Mouse (Mus musculus): ENCODE data around the gene Il17a. TPM values are rescaled to one million over a fixed set of nuclear protein-coding genes. Genes with fewer than 3 reads are reported as not detected.

Gene Il17a
- polyA plus RNA-seq (2016; fragmentation: Nextera tagmentation; extraction: Ambion mirVana), result not detected in 2 replicates

DNA sequence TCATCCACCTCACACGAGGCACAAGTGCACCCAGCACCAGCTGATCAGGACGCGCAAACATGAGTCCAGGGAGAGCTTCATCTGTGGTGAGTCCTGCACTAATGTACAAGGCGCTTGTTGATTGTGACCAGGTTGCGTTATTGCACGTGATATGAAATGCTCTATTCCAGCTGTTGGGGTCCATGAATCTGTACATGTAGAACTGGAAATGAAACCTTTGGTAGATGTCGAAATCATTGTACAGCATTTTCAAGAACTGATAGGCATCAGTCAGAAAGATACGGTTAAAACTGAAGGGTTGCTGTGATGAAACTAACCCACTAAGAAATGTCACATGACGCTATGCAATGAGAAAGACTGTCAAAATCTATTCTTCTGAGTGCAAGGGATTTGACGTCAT lies at the start of gene Il17a:
TSS of gene Il17a (plus strand) at position 3 of the 400 bp plus-strand sequence.
- Histone ChIP-seq H3K27ac (replicated peaks) (no peak within 1 kb of the TSS), H3K36me3 (replicated peaks) (no peaks in the 10 kb centered on the region), H3K4me1 (0 out of 2 replicates have a peak, but pooled peaks cover 3% of the 10 kb centered on the region), H3K9me3 (peaks cover 9% of the 10 kb centered on the region; the same call in 1 of the 2 replicates), H3K4me3 (no peak within 1 kb of the TSS), H3K27me3 (replicated peaks; ENCODE audit: low read depth, poor library complexity, severe bottlenecking) (no peaks in the 10 kb centered on the region)
- no peak for DNase-seq (ENCODE audit: low spot score)
- 92% methylated on average over 10 of the region's 10 CpGs for WGBS

- H3K4me3 ChIP-seq, result no peak overlapping the region
- no peaks in the 10 kb centered on the region for H3K36me3 ChIP-seq (replicated peaks)
- no peaks in the 10 kb centered on the region for H3K9me3 ChIP-seq
- no peak overlapping the region for H3K27ac ChIP-seq (replicated peaks)
- no peak for DNase-seq (ENCODE audit: low spot score)
- no peaks in the 10 kb centered on the region for H3K4me1 ChIP-seq
- no peaks in the 10 kb centered on the region for H3K27me3 ChIP-seq (replicated peaks; ENCODE audit: low read depth, poor library complexity, severe bottlenecking)
Observed at GRCm38 (mm10) chr1:20682849-20683248, 47.9 kb upstream of the Il17a start.

GRCm38 (mm10) chr1:20683386-20683785 lies 47.3 kb upstream of the Il17a start:
- H3K27me3 ChIP-seq (replicated peaks; ENCODE audit: low read depth, poor library complexity, severe bottlenecking), result no peaks in the 10 kb centered on the region
- no peak overlapping the region for H3K27ac ChIP-seq (replicated peaks)
- H3K4me3 ChIP-seq, result no peak overlapping the region
- no peaks in the 10 kb centered on the region for H3K36me3 ChIP-seq (replicated peaks)
- no peaks in the 10 kb centered on the region for H3K4me1 ChIP-seq
- DNase-seq (ENCODE audit: low spot score), result no peak
- H3K9me3 ChIP-seq, result no peaks in the 10 kb centered on the region
- WGBS, result 95% methylated on average over 5 of the region's 5 CpGs

- Histone ChIP-seq H3K27ac (replicated peaks) (no peak overlapping the region), H3K9me3 (no peaks in the 10 kb centered on the region), H3K27me3 (replicated peaks; ENCODE audit: low read depth, poor library complexity, severe bottlenecking) (no peaks in the 10 kb centered on the region), H3K4me1 (no peaks in the 10 kb centered on the region), H3K36me3 (replicated peaks) (no peaks in the 10 kb centered on the region), H3K4me3 (no peak overlapping the region)
- WGBS, result 85% methylated on average over 3 of the region's 3 CpGs
- no peak for DNase-seq (ENCODE audit: low spot score)
Observed at GRCm38 (mm10) chr1:20683853-20684252, 46.9 kb upstream of the Il17a start.

DNA sequence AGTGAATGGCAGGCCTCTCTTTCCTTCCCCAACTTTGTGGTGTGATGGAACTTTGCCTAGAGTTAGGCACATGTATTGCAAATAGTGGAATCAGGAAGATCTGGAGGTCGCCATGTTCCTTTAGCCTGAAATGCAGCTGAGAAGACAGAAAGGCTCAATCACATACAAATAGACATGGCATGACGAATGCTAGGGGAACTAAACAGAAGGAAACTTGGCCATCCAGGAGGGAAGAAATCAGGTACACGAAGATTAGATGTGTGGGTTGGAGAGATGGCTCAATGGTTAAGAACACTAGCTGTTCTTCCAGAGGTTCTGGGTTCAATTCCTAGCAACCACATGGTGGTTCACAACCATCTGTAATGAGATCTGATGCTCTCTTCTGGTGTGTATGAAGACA lies 46.3 kb upstream of the Il17a start:
- Histone ChIP-seq H3K27ac (replicated peaks) (no peak overlapping the region), H3K36me3 (replicated peaks) (no peaks in the 10 kb centered on the region), H3K9me3 (no peaks in the 10 kb centered on the region), H3K4me1 (no peaks in the 10 kb centered on the region), H3K4me3 (no peak overlapping the region), H3K27me3 (replicated peaks; ENCODE audit: low read depth, poor library complexity, severe bottlenecking) (no peaks in the 10 kb centered on the region)
- whole genome bisulfite sequencing, result 86% methylated on average over 3 of the region's 3 CpGs
- no peak for DNase-seq (ENCODE audit: low spot score)

DNA sequence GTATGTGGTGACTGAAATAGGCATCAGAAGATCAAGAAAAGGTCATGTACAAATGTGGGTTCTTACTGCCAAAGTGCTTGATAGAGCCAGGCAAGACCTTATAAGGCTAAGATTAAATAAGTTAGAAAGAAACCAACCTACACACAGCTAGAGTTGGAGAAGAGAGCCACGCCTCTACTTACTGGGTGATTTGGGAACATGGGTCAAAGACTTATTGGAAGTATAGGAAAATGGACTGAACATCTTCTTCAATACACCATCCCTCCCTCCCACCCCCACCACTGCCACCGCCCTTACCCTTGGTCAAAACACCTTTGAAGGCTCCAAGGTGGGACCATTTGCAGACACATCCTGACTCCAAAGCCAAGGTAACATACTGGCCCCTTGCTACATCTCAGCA lies 45.3 kb upstream of the Il17a start:
- Histone ChIP-seq H3K36me3 (replicated peaks) (no peaks in the 10 kb centered on the region), H3K9me3 (no peaks in the 10 kb centered on the region), H3K27ac (replicated peaks) (no peak overlapping the region), H3K27me3 (replicated peaks; ENCODE audit: low read depth, poor library complexity, severe bottlenecking) (no peaks in the 10 kb centered on the region), H3K4me1 (no peaks in the 10 kb centered on the region), H3K4me3 (no peak overlapping the region)
- no peak for DNase-seq (ENCODE audit: low spot score)
- WGBS, result 85% methylated on average over 2 of the region's 2 CpGs

- H3K27me3 ChIP-seq (replicated peaks; ENCODE audit: low read depth, poor library complexity, severe bottlenecking), result no peaks in the 10 kb centered on the region
- no peaks in the 10 kb centered on the region for H3K36me3 ChIP-seq (replicated peaks)
- H3K9me3 ChIP-seq, result no peaks in the 10 kb centered on the region
- 89% methylated on average over 4 of the region's 4 CpGs for WGBS
- no peaks in the 10 kb centered on the region for H3K4me1 ChIP-seq
- DNase-seq (ENCODE audit: low spot score), result no peak
- H3K4me3 ChIP-seq, result no peak overlapping the region
- H3K27ac ChIP-seq (replicated peaks), result no peak overlapping the region
Observed at GRCm38 (mm10) chr1:20685907-20686306, 44.8 kb upstream of the Il17a start.

- no peak overlapping the region for H3K27ac ChIP-seq (replicated peaks)
- 93% methylated on average over 8 of the region's 8 CpGs for WGBS
- no peak for DNase-seq (ENCODE audit: low spot score)
Observed at GRCm38 (mm10) chr1:20691336-20691735, 39.4 kb upstream of the Il17a start.

DNA sequence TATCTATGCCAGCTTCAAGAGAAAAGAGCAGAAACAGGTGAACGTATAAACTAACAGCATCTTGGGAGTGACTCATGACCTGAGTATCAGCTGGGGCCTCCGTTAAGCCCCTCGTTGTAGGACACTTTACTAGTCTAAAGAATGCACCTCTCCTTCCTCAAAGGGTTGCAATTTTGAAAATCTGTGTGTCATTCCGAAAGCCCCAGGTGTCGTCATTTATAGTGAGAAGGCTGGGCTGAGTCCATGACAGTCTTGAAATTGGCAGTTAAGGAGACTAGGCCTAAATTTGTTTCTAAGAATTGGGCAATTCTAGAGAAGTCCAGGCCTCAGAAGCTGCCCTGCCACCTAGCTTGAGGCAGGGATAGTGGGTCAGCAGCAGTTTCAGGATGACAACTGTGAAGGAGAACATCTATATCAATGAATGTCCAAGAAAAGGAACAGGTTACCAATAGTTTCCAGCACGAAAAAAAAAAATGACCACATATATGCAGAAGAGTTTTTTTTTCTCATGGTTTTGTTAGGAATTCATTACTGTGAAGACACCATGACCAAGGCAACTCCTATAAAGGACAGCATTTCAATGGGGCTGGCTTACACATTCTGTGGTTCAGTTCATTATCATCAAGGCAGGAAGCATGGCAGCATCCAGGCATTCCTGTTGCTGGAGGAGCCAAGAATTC lies 36.9 kb upstream of the Il17a start:
- Histone ChIP-seq H3K9me3 (no peaks in the 10 kb centered on the region), H3K4me1 (no peaks in the 10 kb centered on the region), H3K36me3 (replicated peaks) (no peaks in the 10 kb centered on the region), H3K4me3 (no peak overlapping the region), H3K27ac (replicated peaks) (no peak overlapping the region), H3K27me3 (replicated peaks; ENCODE audit: low read depth, poor library complexity, severe bottlenecking) (no peaks in the 10 kb centered on the region)
- 88% methylated on average over 6 of the region's 6 CpGs for WGBS
- DNase-seq (ENCODE audit: low spot score), result no peak

More at GRCm38 (mm10) chr1:20691336-20691735, 39.4 kb upstream of the Il17a start:
- H3K9me3 ChIP-seq, result no peaks in the 10 kb centered on the region
- H3K36me3 ChIP-seq (replicated peaks), result no peaks in the 10 kb centered on the region
- H3K4me1 ChIP-seq, result no peaks in the 10 kb centered on the region
- H3K27me3 ChIP-seq (replicated peaks; ENCODE audit: low read depth, poor library complexity, severe bottlenecking), result no peaks in the 10 kb centered on the region
- H3K4me3 ChIP-seq, result no peak overlapping the region

DNA sequence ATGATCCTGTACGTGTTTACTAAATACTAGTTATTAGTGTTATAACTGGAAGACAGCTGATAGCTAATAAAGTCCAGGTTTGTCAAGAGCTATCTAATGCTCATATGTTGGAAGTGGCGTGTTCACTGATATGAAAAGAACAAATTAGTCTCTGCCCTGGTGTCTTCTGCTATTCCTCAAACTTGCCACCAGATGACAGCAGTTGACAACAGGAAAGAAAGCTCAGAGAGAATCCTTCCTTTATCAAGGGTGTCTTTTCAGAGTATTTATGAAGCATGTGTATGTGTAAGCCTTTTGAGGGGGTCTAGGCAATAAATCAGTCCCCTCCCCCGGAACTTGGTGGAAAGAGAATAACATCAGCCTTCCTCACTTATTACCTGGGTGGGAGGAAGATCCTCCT lies 30.7 kb upstream of the Il17a start:
- H3K9me3 ChIP-seq, result no peaks in the 10 kb centered on the region
- DNase-seq (ENCODE audit: low spot score), result no peak
- H3K27ac ChIP-seq (replicated peaks), result no peak overlapping the region
- H3K4me1 ChIP-seq, result no peaks in the 10 kb centered on the region
- H3K36me3 ChIP-seq (replicated peaks), result no peaks in the 10 kb centered on the region
- H3K4me3 ChIP-seq, result no peak overlapping the region
- 72% methylated on average over 3 of the region's 3 CpGs for WGBS
- H3K27me3 ChIP-seq (replicated peaks; ENCODE audit: low read depth, poor library complexity, severe bottlenecking), result no peaks in the 10 kb centered on the region

DNA sequence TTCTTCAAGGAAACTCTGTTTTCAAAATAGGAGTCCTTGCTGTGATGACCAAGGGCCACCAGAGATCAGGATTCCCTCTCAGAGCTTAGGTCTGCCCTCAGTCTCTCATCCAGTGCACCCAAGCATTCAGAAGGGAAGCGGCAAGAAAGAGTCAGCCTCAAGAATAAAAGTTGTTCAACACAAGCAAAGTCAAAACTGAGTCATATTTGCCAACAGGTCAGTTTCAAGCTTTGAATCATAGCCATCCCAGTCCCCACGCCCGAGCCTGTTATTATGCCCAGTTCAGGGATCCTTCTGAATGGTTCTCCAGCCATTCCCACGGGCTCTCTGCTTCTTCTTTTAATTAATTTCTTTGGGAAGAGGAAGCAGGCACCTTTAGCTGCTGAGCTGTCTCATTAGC lies 5.9 kb downstream of the Il17a start:
- Histone ChIP-seq H3K27ac (replicated peaks) (no peak overlapping the region), H3K36me3 (replicated peaks) (no peaks in the 10 kb centered on the region), H3K9me3 (no peaks in the 10 kb centered on the region), H3K4me1 (0 out of 2 replicates have a peak, but pooled peaks cover 3% of the 10 kb centered on the region), H3K4me3 (no peak overlapping the region), H3K27me3 (replicated peaks; ENCODE audit: low read depth, poor library complexity, severe bottlenecking) (no peaks in the 10 kb centered on the region)
- no peak for DNase-seq (ENCODE audit: low spot score)
- WGBS, result 81% methylated on average over 4 of the region's 4 CpGs

DNA sequence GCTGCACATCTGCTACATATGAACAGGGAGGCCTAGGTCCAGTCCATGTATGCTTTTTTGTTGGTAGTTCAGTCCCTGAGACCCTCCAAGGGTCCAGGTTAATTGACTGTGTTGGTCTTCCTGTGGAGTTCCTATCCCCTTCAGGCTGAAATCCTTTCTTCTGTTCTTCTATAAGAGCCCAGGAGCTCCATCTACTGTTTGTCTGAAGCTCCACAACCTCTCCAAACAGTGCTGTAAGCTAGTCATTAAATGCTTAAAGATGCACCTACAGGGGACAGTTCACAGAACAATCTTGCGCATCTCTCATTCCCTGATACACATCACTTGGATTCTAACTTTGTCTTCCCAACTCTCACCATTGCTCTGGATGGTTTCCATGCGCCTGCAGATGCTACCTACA lies 7.8 kb downstream of the Il17a start:
- 0 out of 2 replicates have a peak, but pooled peaks cover 2% of the 10 kb centered on the region for H3K4me1 ChIP-seq
- H3K36me3 ChIP-seq (replicated peaks), result no peaks in the 10 kb centered on the region
- H3K27ac ChIP-seq (replicated peaks), result no peak overlapping the region
- no peaks in the 10 kb centered on the region for H3K9me3 ChIP-seq
- no peak for DNase-seq (ENCODE audit: low spot score)
- H3K4me3 ChIP-seq, result no peak overlapping the region
- H3K27me3 ChIP-seq (replicated peaks; ENCODE audit: low read depth, poor library complexity, severe bottlenecking), result no peaks in the 10 kb centered on the region
- 90% methylated on average over 2 of the region's 2 CpGs for WGBS

GRCm38 (mm10) chr1:20740496-20740998 lies 9.8 kb downstream of the Il17a start:
- H3K4me1 ChIP-seq, result 0 out of 2 replicates have a peak, but pooled peaks cover 4% of the 10 kb centered on the region
- no peak overlapping the region for H3K4me3 ChIP-seq
- WGBS, result 85% methylated on average over 3 of the region's 3 CpGs
- no peaks in the 10 kb centered on the region for H3K9me3 ChIP-seq
- no peak overlapping the region for H3K27ac ChIP-seq (replicated peaks)
- no peaks in the 10 kb centered on the region for H3K27me3 ChIP-seq (replicated peaks; ENCODE audit: low read depth, poor library complexity, severe bottlenecking)
- no peaks in the 10 kb centered on the region for H3K36me3 ChIP-seq (replicated peaks)
- DNase-seq (ENCODE audit: low spot score), result no peak
